Mouse (Mus musculus) naive thymus-derived CD4-positive, alpha-beta T cell, adult 2 months (primary cell): ENCODE data around the gene Ceacam11.
"Not testable (repeated sequence)": the region's sequence is repeated elsewhere in the genome, so short reads cannot be mapped to it uniquely, and the experiment has no call there.

Source experiments
- DNase-seq: peaks from one replicate; pipeline ENCODE4 v3.0.0-alpha.2; 2011; ENCODE audit warnings: low read depth

The Ceacam11 gene

GRCm38 (mm10) chr7:17971824-17972223 is at the start of gene Ceacam11:
Ceacam11 (plus strand) TSS chr7:17972124.
- no peak for DNase-seq

GRCm38 (mm10) chr7:18001131-18001530 is 29.2 kb downstream of the Ceacam11 start:
- not testable (repeated sequence) for DNase-seq

DNA sequence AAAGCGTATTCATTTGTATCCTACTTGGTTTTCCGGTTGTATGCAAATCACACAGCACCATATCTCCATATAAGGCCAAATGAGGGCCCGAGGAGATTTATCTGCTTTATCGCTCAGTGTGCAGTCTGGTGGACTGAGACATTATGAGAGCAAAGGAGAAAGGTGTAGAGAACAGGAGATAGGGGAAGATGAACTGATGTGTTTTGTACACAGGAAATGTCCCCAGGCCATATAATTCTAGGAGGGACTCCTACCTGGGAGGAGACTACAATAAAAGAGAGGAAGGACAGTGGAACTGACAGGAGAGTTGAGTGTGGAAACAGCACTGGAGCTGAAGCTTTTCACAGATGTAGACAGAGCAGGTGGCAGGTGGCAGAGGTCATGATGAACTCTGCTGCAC is 37.7 kb downstream of the Ceacam11 start, which contains the start of gene Ceacam13:
Ceacam13 (plus strand) TSS at position 301 of the 400 bp plus-strand sequence.
- DNase-seq, result no peak
